Mouse (Mus musculus): ENCODE results near the gene Notch2. TPM values are rescaled to one million over a fixed set of nuclear protein-coding genes. Genes with fewer than 3 reads are reported as not detected.

The Notch2 gene
- polyA plus RNA-seq, 1 experiment from 2014 or later: 14.5 TPM

DNA sequence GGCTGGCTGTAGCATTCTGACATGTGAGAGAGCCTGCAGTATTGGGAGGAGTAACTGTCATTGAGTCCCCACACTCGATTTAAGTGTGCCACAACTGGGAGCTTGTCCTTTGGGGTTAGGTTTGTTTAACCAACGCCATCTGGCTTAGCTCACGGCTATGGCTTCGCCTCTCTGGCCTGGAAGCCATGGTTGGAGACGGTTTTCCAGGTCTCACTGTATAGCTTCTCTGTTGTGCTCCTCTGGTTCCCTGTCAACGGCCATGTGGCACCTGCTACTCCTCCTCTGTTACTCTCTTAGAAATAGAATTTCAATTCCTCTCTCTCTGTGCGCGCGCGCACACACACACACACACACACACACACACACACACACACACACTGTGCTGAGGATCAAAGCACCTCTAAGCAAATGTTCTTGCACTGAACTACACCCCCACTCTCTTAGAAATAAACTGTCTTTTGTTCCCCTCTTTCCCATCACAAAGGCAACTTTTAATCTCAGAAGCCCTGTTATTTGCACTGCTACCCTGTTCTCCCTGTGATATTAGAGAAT lies 171.9 kb downstream of the Notch2 start:
- 72% methylated on average over 10 of the region's 10 CpGs for WGBS
- H3K4me2 ChIP-seq (ENCODE audit: low read length): no peak overlapping the region
- no peaks in the 10 kb centered on the region for H3K4me1 ChIP-seq (ENCODE audit: control insufficient read depth in 2 of 2, insufficient read depth in 2 of 2, low read length in 2 of 2)
- no peak for ATAC-seq (ENCODE audit: insufficient number of reproducible peaks, insufficient read depth, low FRiP score, low read depth)
- H3K9ac ChIP-seq (ENCODE audit: low read length): no peak overlapping the region
- H3K27ac ChIP-seq (replicated peaks in 1 of 2; ENCODE audit: control insufficient read depth in 1 of 2, insufficient read depth in 1 of 2, low read depth in 2 of 2, low read length in 2 of 2): no peak overlapping the region
- no peaks in the 10 kb centered on the region for H3K36me3 ChIP-seq (ENCODE audit: control insufficient read depth, insufficient read depth, low read length)
- H3K9me3 ChIP-seq (ENCODE audit: control insufficient read depth, low read length): 0 out of 2 replicates have a peak, but pooled peaks cover 5% of the 10 kb centered on the region
- H3K27me3 ChIP-seq (ENCODE audit: control insufficient read depth, insufficient read depth, low read length): no peaks in the 10 kb centered on the region
- H3K4me3 ChIP-seq (ENCODE audit: control insufficient read depth in 1 of 2, insufficient read depth in 1 of 2, low read depth in 1 of 2, low read length in 2 of 2): no peak overlapping the region

DNA sequence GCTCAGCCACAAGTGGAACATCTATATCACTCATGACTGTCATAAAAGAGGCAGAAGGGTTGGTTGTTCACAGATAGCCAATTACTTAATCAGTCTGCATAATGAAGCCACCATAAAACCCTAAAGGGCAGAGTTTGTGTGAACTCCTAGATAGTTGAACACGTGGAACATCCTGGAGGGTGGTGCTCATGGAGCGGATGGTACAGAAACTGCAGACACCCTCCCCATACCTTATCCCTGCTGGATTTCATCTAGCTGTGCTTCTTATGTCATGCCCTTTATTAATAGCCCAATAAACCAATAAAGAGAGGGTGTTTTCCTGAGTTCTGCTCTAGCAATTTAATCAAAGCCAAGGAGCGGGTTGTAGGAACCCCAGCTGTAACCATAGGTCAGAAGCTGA lies 174.4 kb downstream of the Notch2 start:
- Histone ChIP-seq H3K27ac (replicated peaks in 1 of 2; ENCODE audit: control insufficient read depth in 1 of 2, insufficient read depth in 1 of 2, low read depth in 2 of 2, low read length in 2 of 2) (no peak overlapping the region), H3K36me3 (ENCODE audit: control insufficient read depth, insufficient read depth, low read length) (no peaks in the 10 kb centered on the region), H3K4me1 (ENCODE audit: control insufficient read depth in 2 of 2, insufficient read depth in 2 of 2, low read length in 2 of 2) (no peaks in the 10 kb centered on the region), H3K4me2 (ENCODE audit: low read length) (no peak overlapping the region), H3K4me3 (ENCODE audit: control insufficient read depth in 1 of 2, insufficient read depth in 1 of 2, low read depth in 1 of 2, low read length in 2 of 2) (no peak overlapping the region), H3K27me3 (ENCODE audit: control insufficient read depth, insufficient read depth, low read length) (no peaks in the 10 kb centered on the region), H3K9me3 (ENCODE audit: control insufficient read depth, low read length) (0 out of 2 replicates have a peak, but pooled peaks cover under 1% of the 10 kb centered on the region), H3K9ac (ENCODE audit: low read length) (no peak overlapping the region)
- WGBS: 88% methylated on average over 3 of the region's 3 CpGs
- no peak for ATAC-seq (ENCODE audit: insufficient number of reproducible peaks, insufficient read depth, low FRiP score, low read depth)

DNA sequence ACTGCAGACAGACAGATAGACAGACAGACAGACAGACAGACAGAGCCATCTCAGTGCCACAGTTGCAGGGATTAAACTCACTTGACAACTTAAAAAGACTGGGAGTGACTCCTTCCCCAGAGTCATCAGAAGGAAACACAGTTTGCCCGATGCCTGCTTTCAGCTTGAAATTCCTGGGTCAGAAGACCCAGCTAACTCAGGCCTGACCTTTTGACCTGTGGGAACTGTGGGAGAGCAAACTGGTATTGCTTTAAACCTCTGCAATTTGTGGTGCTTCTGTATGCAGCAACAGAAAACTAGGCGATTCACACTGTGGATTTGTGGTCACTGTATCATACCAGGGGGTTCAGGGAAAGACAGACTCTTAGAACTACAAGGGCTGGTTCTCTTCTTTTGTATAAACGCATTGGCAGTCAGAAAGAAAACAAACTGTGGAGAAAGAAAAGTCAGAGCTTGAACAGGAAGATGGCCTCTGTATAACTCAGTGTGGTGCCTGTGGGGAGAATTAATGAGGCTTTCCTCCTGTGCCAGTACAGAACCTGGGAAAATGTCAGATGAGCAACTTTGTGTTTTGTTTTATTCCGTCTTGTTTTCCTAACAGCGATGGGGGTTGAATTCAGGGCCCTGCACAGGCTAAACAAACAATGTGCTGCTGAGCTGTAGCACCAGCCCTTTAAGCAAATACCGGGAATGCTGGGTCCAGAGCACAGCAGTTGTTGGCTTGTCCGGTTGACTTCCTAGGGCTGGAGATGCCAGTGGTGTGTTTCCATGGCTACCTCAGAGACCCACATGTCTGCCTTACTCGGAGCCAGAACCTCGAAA lies 184.6 kb downstream of the Notch2 start:
- Histone ChIP-seq H3K4me3 (ENCODE audit: control insufficient read depth in 1 of 2, insufficient read depth in 1 of 2, low read depth in 1 of 2, low read length in 2 of 2) (no peak overlapping the region), H3K4me1 (ENCODE audit: control insufficient read depth in 2 of 2, insufficient read depth in 2 of 2, low read length in 2 of 2) (peaks cover 0 to 2% of the 10 kb centered on the region in 2 experiments; a peak in 1 of 4 replicates), H3K4me2 (ENCODE audit: low read length) (no peak overlapping the region), H3K9ac (ENCODE audit: low read length) (no peak overlapping the region), H3K9me3 (ENCODE audit: control insufficient read depth, low read length) (no peaks in the 10 kb centered on the region), H3K36me3 (ENCODE audit: control insufficient read depth, insufficient read depth, low read length) (no peaks in the 10 kb centered on the region), H3K27ac (replicated peaks in 1 of 2; ENCODE audit: control insufficient read depth in 1 of 2, insufficient read depth in 1 of 2, low read depth in 2 of 2, low read length in 2 of 2) (no peak overlapping the region), H3K27me3 (ENCODE audit: control insufficient read depth, insufficient read depth, low read length) (no peaks in the 10 kb centered on the region)
- 42% methylated on average over 9 of the region's 9 CpGs for WGBS
- ATAC-seq (ENCODE audit: insufficient number of reproducible peaks, insufficient read depth, low FRiP score, low read depth): no peak

DNA sequence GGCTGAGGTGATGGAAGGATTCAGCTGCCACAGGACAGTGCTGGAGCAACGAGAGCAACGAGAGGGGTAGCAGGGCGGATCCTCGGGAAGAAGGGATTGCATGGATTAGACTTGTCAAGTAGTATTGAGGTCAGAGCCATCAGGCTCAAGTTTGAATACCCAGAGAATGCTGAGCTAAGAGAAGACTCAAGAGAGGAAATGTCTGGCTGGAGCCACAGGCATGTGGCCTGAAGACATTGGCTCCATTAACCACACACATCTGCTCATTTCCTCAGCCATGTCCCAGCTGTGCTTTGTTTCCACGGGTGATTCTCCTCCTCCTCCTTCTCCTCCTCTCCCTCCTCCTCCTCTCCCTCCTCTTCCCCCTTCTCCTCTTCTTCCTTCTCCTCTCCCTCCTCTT lies 186.4 kb downstream of the Notch2 start:
- H3K36me3 ChIP-seq (ENCODE audit: control insufficient read depth, insufficient read depth, low read length): no peaks in the 10 kb centered on the region
- H3K4me2 ChIP-seq (ENCODE audit: low read length): no peak overlapping the region
- no peaks in the 10 kb centered on the region for H3K9me3 ChIP-seq (ENCODE audit: control insufficient read depth, low read length)
- no peak overlapping the region for H3K27ac ChIP-seq (replicated peaks in 1 of 2; ENCODE audit: control insufficient read depth in 1 of 2, insufficient read depth in 1 of 2, low read depth in 2 of 2, low read length in 2 of 2)
- no peak for ATAC-seq (ENCODE audit: insufficient number of reproducible peaks, insufficient read depth, low FRiP score, low read depth)
- peaks cover 0 to 2% of the 10 kb centered on the region in 2 experiments; a peak in 1 of 4 replicates for H3K4me1 ChIP-seq (ENCODE audit: control insufficient read depth in 2 of 2, insufficient read depth in 2 of 2, low read length in 2 of 2)
- no peak overlapping the region for H3K4me3 ChIP-seq (ENCODE audit: control insufficient read depth in 1 of 2, insufficient read depth in 1 of 2, low read depth in 1 of 2, low read length in 2 of 2)
- no peaks in the 10 kb centered on the region for H3K27me3 ChIP-seq (ENCODE audit: control insufficient read depth, insufficient read depth, low read length)
- H3K9ac ChIP-seq (ENCODE audit: low read length): no peak overlapping the region
- 43% methylated on average over 5 of the region's 5 CpGs for WGBS

Other genes starting within 250 kb of the Notch2 start
- gene Pde4dip, start 124.8 kb upstream of the Notch2 start, polyA plus RNA-seq (2014; fragmentation: Nextera tagmentation; extraction: Ambion mirVana): 99.4 and 112 TPM in 2 replicates
- gene Sec22b, start 112.3 kb upstream of the Notch2 start, polyA plus RNA-seq (2014; fragmentation: Nextera tagmentation; extraction: Ambion mirVana): 131 and 136 TPM in 2 replicates
- not detected in 2 replicates for gene Adam30, start 147.1 kb downstream of the Notch2 start, polyA plus RNA-seq (2014; fragmentation: Nextera tagmentation; extraction: Ambion mirVana)
- gene Reg4, start 208.6 kb downstream of the Notch2 start, polyA plus RNA-seq (2014; fragmentation: Nextera tagmentation; extraction: Ambion mirVana): 0.20 TPM in 1 of 2 replicates, not detected in the other